Mouse (Mus musculus): ENCODE measurements around the gene Zfp622.
A peak's percentile ranks its signal among the peaks of the same experiment; 100 is the strongest.
"Not testable (repeated sequence)": the region's sequence is repeated elsewhere in the genome, so short reads cannot be mapped to it uniquely, and the experiment has no call there.

Zfp622 gene

GRCm38 (mm10) chr15:25971596-25971995 lies 12.6 kb upstream of the Zfp622 start:
- no peak for DNase-seq (ENCODE audit: low spot score)

- DNase-seq (ENCODE audit: low spot score): no peak
Observed at GRCm38 (mm10) chr15:25972758-25973157, 11.4 kb upstream of the Zfp622 start.

- DNase-seq (ENCODE audit: low spot score): no peak
Observed at GRCm38 (mm10) chr15:25974352-25974751, 9.8 kb upstream of the Zfp622 start.

GRCm38 (mm10) chr15:25975810-25976209 lies 8.4 kb upstream of the Zfp622 start:
- DNase-seq (ENCODE audit: low spot score): no peak

- not testable (repeated sequence) for DNase-seq (ENCODE audit: low spot score)
Observed at GRCm38 (mm10) chr15:25983614-25984013, 552 bp upstream of the Zfp622 start.

- DNase-seq (ENCODE audit: low spot score): peak; percentile 11
Observed at GRCm38 (mm10) chr15:25984734-25985492, 747 bp downstream of the Zfp622 start.

- peak; percentile 55 for DNase-seq (ENCODE audit: low spot score)
Observed at GRCm38 (mm10) chr15:25992992-25993727, 9.0 kb downstream of the Zfp622 start.

- DNase-seq (ENCODE audit: low spot score): peak; percentile 72
Observed at GRCm38 (mm10) chr15:25995521-25995920, 11.4 kb downstream of the Zfp622 start.

GRCm38 (mm10) chr15:25999545-25999944 lies 15.4 kb downstream of the Zfp622 start:
- peak; percentile 15 for DNase-seq (ENCODE audit: low spot score)

- DNase-seq (ENCODE audit: low spot score): no peak
Observed at GRCm38 (mm10) chr15:26008621-26009020, 24.5 kb downstream of the Zfp622 start.

- no peak for DNase-seq (ENCODE audit: low spot score)
Observed at GRCm38 (mm10) chr15:26012891-26013290, 28.7 kb downstream of the Zfp622 start.

- peak; percentile 79 for DNase-seq (ENCODE audit: low spot score)
Observed at GRCm38 (mm10) chr15:26015979-26016665, 32.0 kb downstream of the Zfp622 start.

GRCm38 (mm10) chr15:26021721-26022120 lies 37.6 kb downstream of the Zfp622 start:
- no peak for DNase-seq (ENCODE audit: low spot score)

GRCm38 (mm10) chr15:26022636-26023035 lies 38.5 kb downstream of the Zfp622 start:
- DNase-seq (ENCODE audit: low spot score): no peak

GRCm38 (mm10) chr15:26031692-26032091 lies 47.5 kb downstream of the Zfp622 start:
- no peak for DNase-seq (ENCODE audit: low spot score)

GRCm38 (mm10) chr15:26040567-26040966 lies 56.4 kb downstream of the Zfp622 start:
- DNase-seq (ENCODE audit: low spot score): no peak

GRCm38 (mm10) chr15:26041196-26041947 lies 57.2 kb downstream of the Zfp622 start:
- DNase-seq (ENCODE audit: low spot score): no peak

All from embryo, embryonic 10 days (tissue).